Mouse (Mus musculus) erythroblast, embryonic 14.5 days (primary cell): ENCODE data around the gene Plcb3.

ENCODE experiments used
- GATA1 ChIP-seq: IDR thresholded peaks from 2 replicates; pipeline ENCODE4 v1.6.1; 2012; ENCODE audit warnings: low read length, inconsistent platforms, mixed read lengths
- TAL1 ChIP-seq: IDR thresholded peaks from 3 replicates; pipeline ENCODE4 v1.6.1; 2012; ENCODE audit warnings: low read length, inconsistent platforms, mixed read lengths

- TF ChIP-seq GATA1 (no peak), TAL1 (no peak)
Observed at GRCm38 (mm10) chr19:6950613-6951153, 25.6 kb downstream of the Plcb3 start.
